Mouse (Mus musculus) MEL (cell line): ENCODE measurements around the gene Pon2.
A peak's percentile ranks its signal among the peaks of the same experiment; 100 is the strongest.

Experiments used
- CTCF ChIP-seq, 3 experiments: IDR thresholded peaks in 2 of 3; conservative IDR thresholded peaks in 1 of 3; 2 replicates each; pipeline ENCODE4 v1.5.1; 2011 to 2012; ENCODE audit warnings: low read length in 3 of 3, low read depth in 2 of 3, mild to moderate bottlenecking in 2 of 3, improper control_type of control experiment in 1 of 3, inconsistent platforms in 1 of 3, mixed read lengths in 1 of 3, moderate library complexity in 1 of 3; ENCODE audit not compliant: control insufficient read depth in 1 of 3, insufficient read depth in 1 of 3, poor library complexity in 1 of 3, severe bottlenecking in 1 of 3
- E2F4 ChIP-seq: IDR thresholded peaks from 2 replicates; pipeline ENCODE4 v1.6.1; 2011; ENCODE audit warnings: low read depth, low read length, improper control_type of control experiment, borderline replicate concordance
- EP300 ChIP-seq, 2 experiments: IDR thresholded peaks; 2 replicates each; pipeline ENCODE4 v1.6.1; 2011; ENCODE audit warnings: improper control_type of control experiment in 2 of 2, low read length in 2 of 2, low read depth in 1 of 2, mild to moderate bottlenecking in 1 of 2
- KAT2A ChIP-seq: conservative IDR thresholded peaks from 2 replicates; pipeline ENCODE4 v1.6.1; 2012; ENCODE audit warnings: low read depth, low read length, improper control_type of control experiment, inconsistent platforms
- MAFK ChIP-seq: IDR thresholded peaks from 2 replicates; pipeline ENCODE4 v1.6.1; 2011; ENCODE audit warnings: low read depth, mild to moderate bottlenecking, low read length, improper control_type of control experiment, borderline replicate concordance
- MXI1 ChIP-seq: IDR thresholded peaks from 2 replicates; pipeline ENCODE4 v1.6.1; 2011; ENCODE audit warnings: mild to moderate bottlenecking, low read depth, low read length, improper control_type of control experiment
- POLR2A ChIP-seq, 2 experiments: IDR thresholded peaks; 2 replicates each; pipeline ENCODE4 v1.6.1; 2011 to 2012; ENCODE audit warnings: low read length in 2 of 2, mild to moderate bottlenecking in 2 of 2, control low read depth in 1 of 2, improper control_type of control experiment in 1 of 2, low read depth in 1 of 2, moderate library complexity in 1 of 2; ENCODE audit not compliant: control insufficient read depth in 1 of 2, insufficient read depth in 1 of 2, poor library complexity in 1 of 2
- SMC3 ChIP-seq: IDR thresholded peaks from 2 replicates; pipeline ENCODE4 v1.6.1; 2011; ENCODE audit warnings: low read depth, low read length, improper control_type of control experiment
- USF2 ChIP-seq, 2 experiments: IDR thresholded peaks; 2 replicates each; pipeline ENCODE4 v1.6.1; 2011 to 2012; ENCODE audit warnings: improper control_type of control experiment in 2 of 2, low read length in 2 of 2, borderline replicate concordance in 1 of 2, inconsistent platforms in 1 of 2, low read depth in 1 of 2, mild to moderate bottlenecking in 1 of 2; ENCODE audit not compliant: insufficient read depth in 1 of 2
- ZKSCAN1 ChIP-seq: IDR thresholded peaks from 2 replicates; pipeline ENCODE4 v1.6.1; 2012; ENCODE audit warnings: low read depth, mild to moderate bottlenecking, inconsistent platforms, low read length, improper control_type of control experiment, moderate library complexity
- ZMIZ1 ChIP-seq: IDR thresholded peaks from 2 replicates; pipeline ENCODE4 v1.6.1; 2012; ENCODE audit warnings: low read depth, mild to moderate bottlenecking, inconsistent platforms, low read length, improper control_type of control experiment, moderate library complexity

GRCm38 (mm10) chr6:5287919-5288318 is 10.3 kb downstream of the Pon2 start:
- TF ChIP-seq CTCF (IDR thresholded peaks at IDR 0.05 in 2 of 3, conservative IDR thresholded peaks at IDR 0.05 in 1 of 3; ENCODE audit: control insufficient read depth in 1 of 3, insufficient read depth in 1 of 3, low read depth in 2 of 3, low read length in 3 of 3, poor library complexity in 1 of 3, severe bottlenecking in 1 of 3), result no peak
- TF ChIP-seq ZMIZ1, result no peak
- TF ChIP-seq POLR2A (IDR thresholded peaks at IDR 0.05; ENCODE audit: control insufficient read depth in 1 of 2, insufficient read depth in 1 of 2, low read depth in 1 of 2, low read length in 2 of 2, poor library complexity in 1 of 2), result no peak
- peak; percentile 41 to 77; a peak in 2 of 4 replicates for TF ChIP-seq EP300 (IDR thresholded peaks at IDR 0.05; ENCODE audit: low read depth in 1 of 2, low read length in 2 of 2)
- 0 out of 2 replicates have a peak, but pooled peaks have one; percentile 8 for TF ChIP-seq MAFK
- no peak for TF ChIP-seq MXI1
- TF ChIP-seq USF2 (IDR thresholded peaks at IDR 0.05; ENCODE audit: borderline replicate concordance in 1 of 2, insufficient read depth in 1 of 2, low read depth in 1 of 2, low read length in 2 of 2), result no peak
- TF ChIP-seq E2F4, result no peak
- TF ChIP-seq KAT2A, result no peak
- no peak for TF ChIP-seq ZKSCAN1
- TF ChIP-seq SMC3, result no peak
